Mouse (Mus musculus) MEL (cell line): Measurements from ENCODE around the gene Gm26965. TPM values are rescaled to one million over a fixed set of nuclear protein-coding genes. Genes with fewer than 3 reads are reported as not detected.

Experiments
- DNase-seq: peaks from one replicate; pipeline ENCODE4 v3.0.0; 2011; ENCODE audit warnings: low read depth, low spot score
- H3K27ac ChIP-seq: 2 replicates; pipeline ENCODE4 v1.5.1; 2012; ENCODE audit warnings: low read depth, mild to moderate bottlenecking, control low read depth, low read length, moderate library complexity; ENCODE audit not compliant: control insufficient read depth
- H3K27me3 ChIP-seq, 2 experiments: fragments of 150-350 bp in 1 of 2; sonication (generic) in 1 of 2; 2 replicates each; pipeline ENCODE4 v1.6.1; 2012; ENCODE audit warnings: low read length in 2 of 2, mild to moderate bottlenecking in 2 of 2, improper control_type of control experiment in 1 of 2, moderate library complexity in 1 of 2; ENCODE audit not compliant: insufficient read depth in 2 of 2, control insufficient read depth in 1 of 2
- H3K36me3 ChIP-seq, 2 experiments: 2 replicates each; pipeline ENCODE4 v1.6.1; 2012 to 2014; ENCODE audit warnings: low read length in 2 of 2, improper control_type of control experiment in 1 of 2, inconsistent platforms in 1 of 2, mild to moderate bottlenecking in 1 of 2; ENCODE audit not compliant: insufficient read depth in 2 of 2, control insufficient read depth in 1 of 2
- H3K4me1 ChIP-seq, 2 experiments: fragments of 150-350 bp in 1 of 2; sonication (generic) in 1 of 2; 2 replicates each; pipeline ENCODE4 v1.6.1; 2012; ENCODE audit warnings: low read length in 2 of 2, improper control_type of control experiment in 1 of 2, mild to moderate bottlenecking in 1 of 2; ENCODE audit not compliant: insufficient read depth in 2 of 2, control insufficient read depth in 1 of 2
- H3K4me3 ChIP-seq, 2 experiments: fragments of 150-350 bp in 1 of 2; sonication (generic) in 1 of 2; 2 replicates each; pipeline ENCODE4 v1.5.1; 2012; ENCODE audit warnings: low read depth in 2 of 2, low read length in 2 of 2, mild to moderate bottlenecking in 2 of 2, moderate library complexity in 2 of 2, control low read depth in 1 of 2, improper control_type of control experiment in 1 of 2; ENCODE audit not compliant: control insufficient read depth in 1 of 2, insufficient read depth in 1 of 2
- H3K79me2 ChIP-seq: 2 replicates; pipeline ENCODE4 v1.6.1; 2012; ENCODE audit warnings: mild to moderate bottlenecking, low read length, moderate library complexity; ENCODE audit not compliant: control insufficient read depth, poor library complexity, insufficient read depth
- H3K9ac ChIP-seq: 2 replicates; pipeline ENCODE4 v1.6.1; 2012; ENCODE audit warnings: low read depth, mild to moderate bottlenecking, control low read depth, low read length, moderate library complexity; ENCODE audit not compliant: control insufficient read depth, poor library complexity, severe bottlenecking
- H3K9me3 ChIP-seq: fragments of 150-350 bp; sonication (generic); replicated peaks from 2 replicates; pipeline ENCODE4 v1.6.1; 2012; ENCODE audit warnings: mild to moderate bottlenecking, low read length, improper control_type of control experiment, moderate library complexity; ENCODE audit not compliant: insufficient read depth
- BHLHE40 ChIP-seq: IDR thresholded peaks from 2 replicates; pipeline ENCODE4 v1.6.1; 2012; ENCODE audit warnings: low read depth, mild to moderate bottlenecking, inconsistent platforms, low read length, improper control_type of control experiment, borderline replicate concordance
- CHD1 ChIP-seq: IDR thresholded peaks from 2 replicates; pipeline ENCODE4 v1.6.1; 2012; ENCODE audit warnings: low read depth, mild to moderate bottlenecking, inconsistent platforms, low read length, improper control_type of control experiment
- CHD2 ChIP-seq: IDR thresholded peaks from 2 replicates; pipeline ENCODE4 v1.6.1; 2011; ENCODE audit warnings: low read length, improper control_type of control experiment
- CTCF ChIP-seq, 3 experiments: IDR thresholded peaks in 2 of 3; conservative IDR thresholded peaks in 1 of 3; 2 replicates each; pipeline ENCODE4 v1.5.1; 2011 to 2012; ENCODE audit warnings: low read length in 3 of 3, low read depth in 2 of 3, mild to moderate bottlenecking in 2 of 3, improper control_type of control experiment in 1 of 3, inconsistent platforms in 1 of 3, mixed read lengths in 1 of 3, moderate library complexity in 1 of 3; ENCODE audit not compliant: control insufficient read depth in 1 of 3, insufficient read depth in 1 of 3, poor library complexity in 1 of 3, severe bottlenecking in 1 of 3
- E2F4 ChIP-seq: IDR thresholded peaks from 2 replicates; pipeline ENCODE4 v1.6.1; 2011; ENCODE audit warnings: low read depth, low read length, improper control_type of control experiment, borderline replicate concordance
- ELF1 ChIP-seq: IDR thresholded peaks from 2 replicates; pipeline ENCODE4 v1.6.1; 2014; ENCODE audit warnings: low read depth, mild to moderate bottlenecking, inconsistent platforms, low read length, improper control_type of control experiment, moderate library complexity
- EP300 ChIP-seq, 2 experiments: IDR thresholded peaks; 2 replicates each; pipeline ENCODE4 v1.6.1; 2011; ENCODE audit warnings: improper control_type of control experiment in 2 of 2, low read length in 2 of 2, low read depth in 1 of 2, mild to moderate bottlenecking in 1 of 2
- ETS1 ChIP-seq: IDR thresholded peaks from 2 replicates; pipeline ENCODE4 v1.6.1; 2012; ENCODE audit warnings: low read depth, mild to moderate bottlenecking, inconsistent platforms, low read length, improper control_type of control experiment, moderate library complexity
- GATA1 ChIP-seq: IDR thresholded peaks from 2 replicates; pipeline ENCODE4 v1.6.1; 2011; ENCODE audit warnings: low read depth, low read length, improper control_type of control experiment
- HCFC1 ChIP-seq: IDR thresholded peaks from 2 replicates; pipeline ENCODE4 v1.6.1; 2012; ENCODE audit warnings: low read depth, mild to moderate bottlenecking, inconsistent platforms, low read length, improper control_type of control experiment, moderate library complexity
- JUND ChIP-seq: IDR thresholded peaks from 2 replicates; pipeline ENCODE4 v1.6.1; 2011; ENCODE audit warnings: low read depth, mild to moderate bottlenecking, improper control_type of control experiment, low read length
- KAT2A ChIP-seq: conservative IDR thresholded peaks from 2 replicates; pipeline ENCODE4 v1.6.1; 2012; ENCODE audit warnings: low read depth, low read length, improper control_type of control experiment, inconsistent platforms
- MAX ChIP-seq: IDR thresholded peaks from 2 replicates; pipeline ENCODE4 v1.6.1; 2011; ENCODE audit warnings: low read length, improper control_type of control experiment
- MXI1 ChIP-seq: IDR thresholded peaks from 2 replicates; pipeline ENCODE4 v1.6.1; 2011; ENCODE audit warnings: mild to moderate bottlenecking, low read depth, low read length, improper control_type of control experiment
- MYB ChIP-seq: IDR thresholded peaks from 2 replicates; pipeline ENCODE4 v1.6.1; 2011; ENCODE audit warnings: mild to moderate bottlenecking, low read depth, low read length, improper control_type of control experiment
- MYC ChIP-seq: IDR thresholded peaks from 2 replicates; pipeline ENCODE4 v1.6.1; 2011; ENCODE audit warnings: low read depth, mild to moderate bottlenecking, low read length, improper control_type of control experiment, moderate library complexity
- NRF1 ChIP-seq: IDR thresholded peaks from 2 replicates; pipeline ENCODE4 v1.6.1; 2014; ENCODE audit warnings: low read depth, mild to moderate bottlenecking, inconsistent platforms, low read length, improper control_type of control experiment, moderate library complexity; ENCODE audit not compliant: poor library complexity, insufficient read depth, severe bottlenecking
- POLR2AphosphoS5 ChIP-seq: IDR thresholded peaks from 2 replicates; pipeline ENCODE4 v1.6.1; 2012; ENCODE audit warnings: low read depth, borderline replicate concordance, mild to moderate bottlenecking, inconsistent platforms, low read length, moderate library complexity, mixed read lengths
- RAD21 ChIP-seq: IDR thresholded peaks from 2 replicates; pipeline ENCODE4 v1.6.1; 2011; ENCODE audit warnings: mild to moderate bottlenecking, low read depth, low read length, improper control_type of control experiment
- SIN3A ChIP-seq: IDR thresholded peaks from 2 replicates; pipeline ENCODE4 v1.6.1; 2012; ENCODE audit warnings: low read length, improper control_type of control experiment, inconsistent platforms
- TAL1 ChIP-seq: IDR thresholded peaks from 2 replicates; pipeline ENCODE4 v1.6.1; 2012; ENCODE audit warnings: mild to moderate bottlenecking, inconsistent platforms, low read length, moderate library complexity, mixed read lengths
- TCF12 ChIP-seq: IDR thresholded peaks from 2 replicates; pipeline ENCODE4 v1.6.1; 2014; ENCODE audit warnings: low read depth, mild to moderate bottlenecking, inconsistent platforms, low read length, improper control_type of control experiment, moderate library complexity
- UBTF ChIP-seq: IDR thresholded peaks from 2 replicates; pipeline ENCODE4 v1.6.1; 2012; ENCODE audit warnings: low read depth, mild to moderate bottlenecking, inconsistent platforms, low read length, improper control_type of control experiment, moderate library complexity, borderline replicate concordance; ENCODE audit not compliant: insufficient read depth
- USF1 ChIP-seq: IDR thresholded peaks from 2 replicates; pipeline ENCODE4 v1.6.1; 2014; ENCODE audit warnings: low read depth, mild to moderate bottlenecking, inconsistent platforms, low read length, improper control_type of control experiment, moderate library complexity
- USF2 ChIP-seq, 2 experiments: IDR thresholded peaks; 2 replicates each; pipeline ENCODE4 v1.6.1; 2011 to 2012; ENCODE audit warnings: improper control_type of control experiment in 2 of 2, low read length in 2 of 2, borderline replicate concordance in 1 of 2, inconsistent platforms in 1 of 2, low read depth in 1 of 2, mild to moderate bottlenecking in 1 of 2; ENCODE audit not compliant: insufficient read depth in 1 of 2
- ZC3H11A ChIP-seq: IDR thresholded peaks from 2 replicates; pipeline ENCODE4 v1.6.1; 2012; ENCODE audit warnings: low read depth, mild to moderate bottlenecking, inconsistent platforms, low read length, improper control_type of control experiment
- ZKSCAN1 ChIP-seq: IDR thresholded peaks from 2 replicates; pipeline ENCODE4 v1.6.1; 2012; ENCODE audit warnings: low read depth, mild to moderate bottlenecking, inconsistent platforms, low read length, improper control_type of control experiment, moderate library complexity
- ZMIZ1 ChIP-seq: IDR thresholded peaks from 2 replicates; pipeline ENCODE4 v1.6.1; 2012; ENCODE audit warnings: low read depth, mild to moderate bottlenecking, inconsistent platforms, low read length, improper control_type of control experiment, moderate library complexity
- ZNF384 ChIP-seq: IDR thresholded peaks from 2 replicates; pipeline ENCODE4 v1.6.1; 2012; ENCODE audit warnings: low read depth, mild to moderate bottlenecking, inconsistent platforms, low read length, improper control_type of control experiment
- polyA plus RNA-seq, 2 experiments: library from polyadenylated mRNA; stranded (reverse) in 1 of 2; unstranded in 1 of 2; fragments of >175 nt in 1 of 2; fragments of >200 nt in 1 of 2; gene quantifications; 2 replicates each; pipeline versions ENCODE4 v1.2.1 to v1.2.4; 2012; ENCODE audit warnings: low replicate concordance in 2 of 2, low read depth in 1 of 2; ENCODE audit not compliant: insufficient read length in 2 of 2, insufficient read depth in 1 of 2, missing spikeins in 1 of 2
- total RNA-seq: library from RNA; depleted of rRNA; stranded (reverse); fragments of 300-350 nt; gene quantifications from 2 replicates; pipeline ENCODE4 v1.2.3, GENCODE M21; 2012

Gene Gm26965
- total and polyA plus RNA-seq, 3 experiments: not detected

DNA sequence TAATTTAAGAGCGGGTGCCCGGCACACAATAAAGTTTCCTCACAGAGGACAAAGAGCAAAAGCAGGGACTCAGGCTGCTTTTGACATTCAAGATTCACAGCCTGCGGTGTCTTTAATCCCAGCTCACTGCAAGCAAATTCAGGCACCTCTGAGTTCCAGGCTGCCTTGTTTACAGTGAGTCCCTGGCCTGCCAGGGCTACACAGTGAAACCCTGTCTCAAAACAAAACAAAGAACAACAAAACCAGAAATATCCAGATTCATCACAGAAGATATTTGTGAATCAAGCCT, 74.0 kb downstream of the Gm26965 start:
- TF ChIP-seq CHD1 (no peak), TCF12 (no peak), BHLHE40 (no peak), RAD21 (no peak), ZNF384 (no peak), UBTF (no peak), POLR2AphosphoS5 (no peak), ZKSCAN1 (no peak), ZC3H11A (no peak), USF2 (IDR thresholded peaks at IDR 0.05; ENCODE audit: borderline replicate concordance in 1 of 2, insufficient read depth in 1 of 2, low read depth in 1 of 2, low read length in 2 of 2) (no peak), CHD2 (no peak), EP300 (IDR thresholded peaks at IDR 0.05; ENCODE audit: low read depth in 1 of 2, low read length in 2 of 2) (no peak), E2F4 (no peak)
- Histone ChIP-seq H3K4me1 (no peaks in the 10 kb centered on the region), H3K79me2 (no peaks in the 10 kb centered on the region; the same call in 1 of the 2 replicates), H3K4me3 (peak overlapping the region; percentile 83), H3K9me3 (no peaks in the 10 kb centered on the region), H3K9ac (peak overlapping the region; percentile 73), H3K36me3 (no peaks in the 10 kb centered on the region), H3K27me3 (no peaks in the 10 kb centered on the region), H3K27ac (peak overlapping the region; percentile 71)
- no peak for DNase-seq

DNA sequence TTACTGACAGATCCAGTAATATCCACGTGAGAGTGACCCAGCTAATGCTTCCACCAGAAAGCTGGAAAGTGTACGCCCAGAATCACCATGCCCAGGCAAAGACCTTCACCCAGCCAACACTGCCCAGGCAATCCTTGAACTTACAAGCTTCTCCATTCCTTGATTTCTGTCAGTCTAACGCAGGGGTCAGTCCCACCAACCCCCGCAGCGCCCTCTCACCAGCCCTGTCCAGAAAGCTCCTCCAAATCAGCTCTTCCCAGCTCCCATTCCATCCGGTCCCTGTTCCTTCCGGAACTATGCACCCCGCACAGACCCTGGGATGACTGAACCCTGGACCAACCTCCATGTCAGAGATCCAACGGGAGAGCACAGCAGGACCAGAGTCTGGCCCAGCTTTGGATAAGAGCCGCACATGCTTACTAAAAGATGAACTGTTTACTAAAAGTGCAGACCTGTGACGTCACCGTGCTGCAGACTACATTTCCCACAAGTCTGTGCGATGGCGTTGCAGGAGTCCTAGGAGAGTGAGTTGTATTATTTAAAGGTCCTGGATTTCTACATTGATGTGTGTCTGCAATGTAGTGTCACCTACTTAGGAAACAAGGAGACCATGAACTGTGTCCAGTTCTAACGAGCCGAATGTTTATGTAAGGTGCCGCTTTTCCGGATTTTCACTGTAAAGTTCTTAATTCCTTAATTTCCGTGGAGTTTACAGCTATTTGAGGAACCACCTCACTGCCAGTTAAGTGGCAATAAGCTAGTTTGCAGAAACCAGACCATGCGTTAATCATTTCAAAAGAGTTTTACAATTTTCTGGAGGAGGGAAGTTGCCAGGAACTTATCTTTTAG, 74.6 kb downstream of the Gm26965 start, which contains the start of gene Zfp874a:
TSS of gene Zfp874a (minus strand) at position 453 of the 849 bp plus-strand sequence.
- Histone ChIP-seq H3K9me3 (no peaks in the 10 kb centered on the region), H3K27me3 (no peaks in the 10 kb centered on the region), H3K27ac (peak within 1 kb of the TSS; percentile 71), H3K4me3 (peak within 1 kb of the TSS; percentile 83), H3K36me3 (no peaks in the 10 kb centered on the region), H3K4me1 (no peaks in the 10 kb centered on the region), H3K9ac (peak within 1 kb of the TSS; percentile 73), H3K79me2 (no peaks in the 10 kb centered on the region; the same call in 1 of the 2 replicates)
- peak; percentile 94 for DNase-seq
- no peak for TF ChIP-seq TAL1
- TF ChIP-seq ETS1: no peak
- peak; percentile 51; the same call in 1 of the 2 replicates for TF ChIP-seq ELF1
- TF ChIP-seq MXI1: peak; percentile 88
- no peak for TF ChIP-seq CHD1
- TF ChIP-seq SIN3A: peak; percentile 94
- no peak for TF ChIP-seq JUND
- TF ChIP-seq MAX: peak; percentile 73
- TF ChIP-seq E2F4: no peak
- TF ChIP-seq GATA1: no peak
- no peak for TF ChIP-seq ZNF384
- TF ChIP-seq RAD21: no peak
- 0 out of 2 replicates have a peak, but pooled peaks have one; percentile 40 for TF ChIP-seq NRF1
- no peak for TF ChIP-seq CHD2
- no peak for TF ChIP-seq MYB
- TF ChIP-seq EP300 (IDR thresholded peaks at IDR 0.05; ENCODE audit: low read depth in 1 of 2, low read length in 2 of 2): no peak
- peak; percentile 59; the same call in 1 of the 2 replicates for TF ChIP-seq MYC
- TF ChIP-seq HCFC1: peak; percentile 92
- TF ChIP-seq UBTF: no peak
- no peak for TF ChIP-seq CTCF (IDR thresholded peaks at IDR 0.05 in 2 of 3, conservative IDR thresholded peaks at IDR 0.05 in 1 of 3; ENCODE audit: control insufficient read depth in 1 of 3, insufficient read depth in 1 of 3, low read depth in 2 of 3, low read length in 3 of 3, poor library complexity in 1 of 3, severe bottlenecking in 1 of 3)
- no peak for TF ChIP-seq ZMIZ1
- TF ChIP-seq KAT2A: peak; percentile 71
- TF ChIP-seq USF1: no peak
